Mouse (Mus musculus) forebrain, postnatal 0 days (tissue): ENCODE measurements around the gene Plekhb2. TPM values are rescaled to one million over a fixed set of nuclear protein-coding genes. Genes with fewer than 3 reads are reported as not detected.

Experiments used
- ATAC-seq: fragments of 200-750 bp; cut with Nextera tagmentation; 2 replicates; pipeline ENCODE4 v1.8.0; 2017; ENCODE audit warnings: mild to moderate bottlenecking, moderate library complexity
- DNase-seq: peaks from one replicate; pipeline ENCODE4 v3.0.0-alpha.2; 2015
- H3K27ac ChIP-seq: fragments of 300-500 bp; sonication (generic); 2 replicates; pipeline ENCODE4 v1.5.1; 2014; ENCODE audit warnings: low read depth, mild to moderate bottlenecking, antibody characterized with exemption, low read length, moderate library complexity, mixed read lengths
- H3K27me3 ChIP-seq: fragments of 300-500 bp; sonication (generic); 2 replicates; pipeline ENCODE4 v1.6.1; 2014; ENCODE audit warnings: mild to moderate bottlenecking, low read length, mixed read lengths; ENCODE audit not compliant: insufficient read depth
- H3K36me3 ChIP-seq: fragments of 300-500 bp; sonication (generic); 2 replicates; pipeline ENCODE4 v1.6.1; 2014; ENCODE audit warnings: mild to moderate bottlenecking, moderate library complexity; ENCODE audit not compliant: insufficient read depth
- H3K4me1 ChIP-seq: fragments of 300-500 bp; sonication (generic); 2 replicates; pipeline ENCODE4 v1.6.1; 2014; ENCODE audit warnings: antibody characterized with exemption; ENCODE audit not compliant: insufficient read depth
- H3K4me2 ChIP-seq: fragments of 300-500 bp; sonication (generic); 2 replicates; pipeline ENCODE4 v1.6.1; 2014; ENCODE audit warnings: low read depth, mild to moderate bottlenecking, moderate library complexity
- H3K4me3 ChIP-seq: fragments of 300-500 bp; sonication (generic); 2 replicates; pipeline ENCODE4 v1.5.1; 2014; ENCODE audit warnings: low read depth, low read length, mixed read lengths
- H3K9ac ChIP-seq: fragments of 300-500 bp; sonication (generic); 2 replicates; pipeline ENCODE4 v1.6.1; 2014; ENCODE audit warnings: mild to moderate bottlenecking
- H3K9me3 ChIP-seq: fragments of 300-500 bp; sonication (generic); 2 replicates; pipeline ENCODE4 v1.6.1; 2016; ENCODE audit warnings: low read length
- CTCF ChIP-seq: sonication (generic); IDR thresholded peaks from 2 replicates; pipeline ENCODE4 v1.5.1; 2016; ENCODE audit warnings: antibody characterized with exemption, control low read depth, low read depth
- WGBS: fragments of 180-500 bp; shearing (Covaris S2); extraction: QIAGEN DNeasy Blood & Tissue Kit; methylation state at CpG from one replicate; pipeline ENCODE4 v1.1.7; 2014; 5-methylcytosine and 5-hydroxymethylcytosine counted together
- polyA plus RNA-seq: library from polyadenylated mRNA; unstranded; fragments of >200 nt; fragmentation: Nextera tagmentation; extraction: Ambion mirVana; gene quantifications from 2 replicates; pipeline ENCODE4 v1.2.1, GENCODE M21; 2015
- total RNA-seq: library from RNA; depleted of rRNA; stranded (reverse); fragments of >200 nt; gene quantifications from 2 replicates; pipeline ENCODE4 v1.2.3, GENCODE M21; 2014

The Plekhb2 gene
- total and polyA plus RNA-seq, 2 experiments from 2014 or later = 80.5 to 86.1 TPM

DNA sequence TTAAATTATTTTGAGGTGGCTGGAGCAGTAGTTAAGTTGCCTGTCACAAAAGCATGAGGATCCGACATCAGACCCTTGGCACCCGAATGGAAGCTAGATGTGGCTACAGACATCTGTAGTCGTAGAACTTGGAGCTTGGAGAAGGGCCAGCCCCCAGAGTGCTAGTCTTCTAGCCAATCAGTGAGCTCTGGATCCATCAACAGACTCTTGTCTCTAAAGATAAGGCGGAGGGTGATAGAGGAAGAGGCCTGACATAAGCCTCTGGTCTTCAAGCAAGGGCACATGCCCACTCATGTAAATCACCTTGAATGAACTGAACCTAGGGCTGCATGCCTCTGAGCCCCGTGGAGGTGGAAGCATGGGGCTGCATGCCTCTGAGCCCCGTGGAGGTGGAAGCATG is 29.8 kb downstream of the Plekhb2 start:
- 82% methylated on average over 6 of the region's 6 CpGs for WGBS
- H3K27me3 ChIP-seq = no peaks in the 10 kb centered on the region
- H3K4me3 ChIP-seq = no peak overlapping the region
- H3K36me3 ChIP-seq = peaks cover 35% of the 10 kb centered on the region
- no peaks in the 10 kb centered on the region for H3K4me1 ChIP-seq
- no peak overlapping the region for H3K4me2 ChIP-seq
- ATAC-seq = no peak
- H3K27ac ChIP-seq = no peak overlapping the region
- H3K9me3 ChIP-seq = no peaks in the 10 kb centered on the region
- no peak for TF ChIP-seq CTCF
- DNase-seq = no peak
- H3K9ac ChIP-seq = no peak overlapping the region

DNA sequence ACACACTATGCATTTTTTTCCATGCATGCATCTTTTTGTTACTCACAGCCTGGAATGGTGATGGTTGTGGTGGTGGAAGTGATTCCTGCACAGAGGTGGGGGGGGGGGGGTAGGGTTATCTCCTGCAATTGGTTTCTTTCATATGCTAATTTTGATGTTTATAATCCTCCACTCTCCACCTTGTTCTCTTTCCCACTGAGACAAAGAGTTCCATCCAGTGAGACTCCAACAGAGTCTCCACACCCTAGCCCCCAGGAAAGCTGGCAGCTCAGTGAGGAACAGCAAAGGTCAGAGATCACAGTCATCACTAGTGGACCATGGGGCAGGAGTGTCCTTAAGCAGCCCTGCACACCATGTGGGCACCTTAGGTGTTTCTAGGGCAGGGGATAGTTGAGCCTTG is 34.0 kb downstream of the Plekhb2 start:
- H3K4me1 ChIP-seq = no peaks in the 10 kb centered on the region
- no peaks in the 10 kb centered on the region for H3K9me3 ChIP-seq
- TF ChIP-seq CTCF = no peak
- no peaks in the 10 kb centered on the region for H3K27me3 ChIP-seq
- H3K36me3 ChIP-seq = 0 out of 2 replicates have a peak, but pooled peaks cover 5% of the 10 kb centered on the region
- H3K4me3 ChIP-seq = no peak overlapping the region
- no peak overlapping the region for H3K27ac ChIP-seq
- H3K4me2 ChIP-seq = no peak overlapping the region
- DNase-seq = no peak
- ATAC-seq = no peak
- H3K9ac ChIP-seq = no peak overlapping the region

DNA sequence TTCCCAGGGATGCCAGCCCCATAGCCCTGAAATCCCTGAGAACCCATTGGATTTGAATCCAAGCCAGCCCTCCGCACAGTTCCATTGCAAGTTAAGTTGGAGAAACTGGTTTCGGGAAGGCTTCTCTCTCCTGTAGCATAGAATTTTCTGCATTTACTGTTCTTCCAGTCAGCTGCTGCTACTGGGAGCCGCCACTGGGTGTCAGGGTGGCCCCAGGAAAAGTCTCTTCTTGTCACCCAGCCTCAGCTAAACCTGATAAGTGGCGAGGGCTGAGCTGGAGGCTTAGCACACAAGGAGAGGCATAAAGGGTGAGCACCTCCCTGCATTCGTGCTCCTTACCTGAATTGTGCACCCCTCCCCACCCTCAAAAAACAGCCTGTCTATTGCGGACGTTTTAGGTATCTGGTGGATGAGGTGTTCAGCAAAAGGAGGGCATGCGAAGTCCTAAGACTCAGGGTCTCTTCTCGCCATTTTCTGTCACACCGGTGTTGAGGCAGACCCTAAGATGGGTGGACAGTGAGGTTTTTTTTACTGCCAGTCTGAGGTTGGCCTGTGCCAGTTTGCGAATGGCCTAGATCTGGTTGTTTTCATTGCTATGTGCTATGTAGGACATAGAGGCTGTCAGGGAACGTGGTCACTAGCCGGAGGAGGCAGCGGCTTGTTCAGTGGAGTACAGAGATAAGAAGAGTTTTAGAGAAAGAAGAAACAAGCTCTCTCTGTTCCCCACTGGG is 41.9 kb downstream of the Plekhb2 start:
- Histone ChIP-seq H3K9me3 (no peaks in the 10 kb centered on the region), H3K9ac (no peak overlapping the region), H3K27ac (no peak overlapping the region), H3K36me3 (no peaks in the 10 kb centered on the region), H3K4me1 (no peaks in the 10 kb centered on the region), H3K4me2 (no peak overlapping the region), H3K4me3 (no peak overlapping the region), H3K27me3 (no peaks in the 10 kb centered on the region)
- 59% methylated on average over 14 of the region's 14 CpGs for WGBS
- ATAC-seq (peak; percentile 94), DNase-seq (peak; percentile 84)
- TF ChIP-seq CTCF = peak; percentile 89

DNA sequence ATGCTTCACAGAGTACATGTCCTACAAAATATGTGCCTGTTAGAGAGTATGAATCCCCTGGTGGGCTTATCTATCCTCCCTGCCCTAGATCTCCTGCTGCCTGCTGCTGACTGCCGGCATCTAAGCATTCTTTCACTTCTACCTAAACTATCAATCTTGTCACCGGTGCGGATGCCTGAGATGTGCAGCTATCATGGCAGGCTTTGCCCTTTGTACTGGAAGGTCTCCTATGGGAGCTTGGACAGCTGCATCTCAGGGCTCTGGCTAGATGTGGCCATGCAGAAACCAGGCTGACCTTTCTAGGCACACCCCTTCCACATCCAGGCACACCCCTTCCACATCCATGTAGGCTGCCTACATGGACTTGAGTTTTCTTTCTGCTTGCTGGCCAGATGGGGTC is 42.7 kb downstream of the Plekhb2 start:
- Histone ChIP-seq H3K4me1 (no peaks in the 10 kb centered on the region), H3K4me3 (no peak overlapping the region), H3K9me3 (no peaks in the 10 kb centered on the region), H3K27ac (no peak overlapping the region), H3K4me2 (no peak overlapping the region), H3K9ac (no peak overlapping the region), H3K36me3 (no peaks in the 10 kb centered on the region), H3K27me3 (no peaks in the 10 kb centered on the region)
- DNase-seq (no peak), ATAC-seq (no peak)
- WGBS = 83% methylated on average over 3 of the region's 3 CpGs
- TF ChIP-seq CTCF = no peak

DNA sequence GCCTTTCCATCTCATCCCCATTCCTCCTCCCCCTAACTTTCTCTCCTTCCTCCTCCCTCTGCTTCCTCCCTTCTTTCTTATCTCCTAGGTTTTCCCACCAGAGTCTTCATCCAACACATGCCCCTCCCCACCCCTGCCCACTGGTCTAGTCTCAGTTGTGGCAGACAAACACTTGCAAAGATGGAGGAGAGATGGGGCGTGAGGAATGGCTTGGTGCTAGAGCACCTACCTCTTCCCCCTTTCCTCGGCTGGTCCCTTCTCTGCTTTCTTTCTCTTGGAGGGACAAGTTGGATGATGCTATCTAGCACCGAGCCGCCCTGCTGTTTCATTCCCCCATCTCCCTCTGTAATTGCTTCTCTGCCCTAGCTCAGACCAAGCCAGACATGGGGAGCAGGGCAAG is 43.6 kb downstream of the Plekhb2 start:
- Histone ChIP-seq H3K9ac (no peak overlapping the region), H3K27ac (no peak overlapping the region), H3K9me3 (no peaks in the 10 kb centered on the region), H3K4me3 (no peak overlapping the region), H3K27me3 (no peaks in the 10 kb centered on the region), H3K36me3 (no peaks in the 10 kb centered on the region), H3K4me1 (no peaks in the 10 kb centered on the region), H3K4me2 (no peak overlapping the region)
- WGBS = 86% methylated on average over 4 of the region's 4 CpGs
- TF ChIP-seq CTCF = no peak
- ATAC-seq (no peak), DNase-seq (no peak)

DNA sequence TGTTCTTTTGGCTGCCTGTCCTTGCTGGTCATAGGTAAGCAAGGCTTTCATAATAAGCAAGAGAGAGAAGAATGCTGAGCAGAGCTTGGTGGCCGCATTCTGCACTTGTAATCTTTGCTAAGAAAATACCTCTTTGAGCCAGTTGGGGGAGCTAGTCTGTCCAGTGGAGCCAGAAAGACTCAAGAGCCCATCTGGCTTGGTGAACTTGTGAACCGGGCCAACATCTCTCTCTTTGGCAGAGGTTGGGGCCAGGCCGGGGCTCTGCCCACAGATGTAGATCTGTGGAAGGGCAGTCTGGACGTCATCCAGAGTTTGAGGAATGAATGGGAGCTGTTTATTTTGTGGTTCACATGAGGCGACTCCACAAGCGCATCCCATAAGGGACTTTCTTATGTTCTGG is 44.1 kb downstream of the Plekhb2 start:
- Histone ChIP-seq H3K9ac (no peak overlapping the region), H3K27me3 (no peaks in the 10 kb centered on the region), H3K36me3 (no peaks in the 10 kb centered on the region), H3K4me2 (no peak overlapping the region), H3K27ac (no peak overlapping the region), H3K9me3 (no peaks in the 10 kb centered on the region), H3K4me1 (no peaks in the 10 kb centered on the region), H3K4me3 (no peak overlapping the region)
- no peak for ATAC-seq
- DNase-seq = no peak
- peak; percentile 55 for TF ChIP-seq CTCF
- WGBS = 71% methylated on average over 6 of the region's 6 CpGs

DNA sequence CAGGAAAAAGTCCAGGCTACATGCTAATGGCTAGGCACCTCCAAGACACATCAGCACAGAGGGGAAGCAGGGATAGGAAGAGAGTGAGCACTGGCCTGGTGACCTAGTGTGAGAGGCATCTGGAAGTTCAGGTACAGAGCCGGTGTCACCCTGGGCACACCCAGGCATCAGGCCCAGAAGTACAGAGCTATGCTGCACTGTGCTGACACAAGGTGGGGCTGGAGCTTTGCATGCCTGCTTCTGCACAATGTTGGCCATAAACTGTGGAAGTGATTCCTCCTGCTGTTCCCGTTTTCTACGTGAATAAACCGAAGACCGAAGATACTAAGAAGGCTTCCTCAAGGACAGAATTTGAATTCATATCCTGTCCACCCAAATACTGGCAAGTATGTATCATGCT is 46.3 kb downstream of the Plekhb2 start:
- Histone ChIP-seq H3K4me3 (no peak overlapping the region), H3K27me3 (no peaks in the 10 kb centered on the region), H3K9me3 (no peaks in the 10 kb centered on the region), H3K4me1 (no peaks in the 10 kb centered on the region), H3K9ac (no peak overlapping the region), H3K4me2 (no peak overlapping the region), H3K36me3 (no peaks in the 10 kb centered on the region), H3K27ac (no peak overlapping the region)
- 84% methylated on average over 5 of the region's 5 CpGs for WGBS
- peak; percentile 56 for TF ChIP-seq CTCF
- DNase-seq (peak; percentile 26), ATAC-seq (no peak)
